Mouse (Mus musculus) brain, embryonic 14.5 days (tissue): ENCODE results near the gene Cdh26.

Experiments used
- CTCF ChIP-seq: fragments of 200-500 bp; IDR thresholded peaks from 2 replicates; pipeline ENCODE4 v1.5.1; 2012; ENCODE audit warnings: inconsistent platforms, mild to moderate bottlenecking, moderate library complexity, borderline replicate concordance; ENCODE audit not compliant: insufficient read depth, insufficient read length; ENCODE audit errors: extremely low read depth
- POLR2A ChIP-seq: fragments of 200-500 bp; IDR thresholded peaks from 2 replicates; pipeline ENCODE4 v1.6.1; 2012; ENCODE audit warnings: mild to moderate bottlenecking, inconsistent platforms, borderline replicate concordance; ENCODE audit not compliant: poor library complexity, insufficient read depth, insufficient read length, severe bottlenecking; ENCODE audit errors: extremely low read depth

- TF ChIP-seq CTCF, result no peak
- no peak for TF ChIP-seq POLR2A
These were observed 100.9 kb downstream of the Cdh26 start for GRCm38 (mm10) chr2:178531226-178531625.
